Mouse (Mus musculus) limb, embryonic 14.5 days (tissue): Measurements from ENCODE around the gene Khsrp. TPM values are rescaled to one million over a fixed set of nuclear protein-coding genes. Genes with fewer than 3 reads are reported as not detected.
"Not testable (repeated sequence)": the region's sequence is repeated elsewhere in the genome, so short reads cannot be mapped to it uniquely, and the experiment has no call there.

Experiments
- ATAC-seq: fragments of 200-750 bp; cut with Nextera tagmentation; 2 replicates; pipeline ENCODE4 v1.8.0; 2017; ENCODE audit warnings: low read depth, moderate number of reproducible peaks, moderate TSS enrichment; ENCODE audit not compliant: low FRiP score
- DNase-seq: peaks from one replicate; pipeline ENCODE4 v3.0.0-alpha.2; 2015; ENCODE audit warnings: low spot score
- H3K27ac ChIP-seq: fragments of 300-500 bp; sonication (generic); replicated peaks from 2 replicates; pipeline ENCODE4 v1.5.1; 2014; ENCODE audit warnings: low read depth, mild to moderate bottlenecking, low read length, moderate library complexity, mixed read lengths
- H3K27me3 ChIP-seq: fragments of 300-500 bp; sonication (generic); 2 replicates; pipeline ENCODE4 v1.6.1; 2014; ENCODE audit warnings: low read length, mixed read lengths; ENCODE audit not compliant: control insufficient read depth, insufficient read depth
- H3K36me3 ChIP-seq: fragments of 300-500 bp; sonication (generic); 2 replicates; pipeline ENCODE4 v1.6.1; 2014; ENCODE audit warnings: mild to moderate bottlenecking, low read length, moderate library complexity, mixed read lengths; ENCODE audit not compliant: control insufficient read depth, insufficient read depth
- H3K4me1 ChIP-seq: fragments of 300-500 bp; sonication (generic); 2 replicates; pipeline ENCODE4 v1.6.1; 2014; ENCODE audit warnings: antibody characterized with exemption, low read length, mixed read lengths; ENCODE audit not compliant: control insufficient read depth, insufficient read depth
- H3K4me2 ChIP-seq: fragments of 300-500 bp; sonication (generic); replicated peaks from 2 replicates; pipeline ENCODE4 v1.6.1; 2014; ENCODE audit warnings: low read depth, mild to moderate bottlenecking, low read length, moderate library complexity; ENCODE audit not compliant: severe bottlenecking
- H3K4me3 ChIP-seq: fragments of 300-500 bp; sonication (generic); replicated peaks from 2 replicates; pipeline ENCODE4 v1.5.1; 2014; ENCODE audit warnings: low read length
- H3K9ac ChIP-seq: fragments of 300-500 bp; sonication (generic); 2 replicates; pipeline ENCODE4 v1.6.1; 2014; ENCODE audit warnings: mild to moderate bottlenecking, low read depth, low read length, moderate library complexity; ENCODE audit not compliant: severe bottlenecking
- H3K9me3 ChIP-seq: fragments of 300-500 bp; sonication (generic); 2 replicates; pipeline ENCODE4 v1.6.1; 2016; ENCODE audit warnings: low read length; ENCODE audit not compliant: control insufficient read depth
- POLR2A ChIP-seq: fragments of 200-500 bp; IDR thresholded peaks from 2 replicates; pipeline ENCODE4 v1.8.0; 2012; ENCODE audit warnings: inconsistent platforms, mild to moderate bottlenecking, moderate library complexity, borderline replicate concordance; ENCODE audit not compliant: insufficient read depth, insufficient read length; ENCODE audit errors: extremely low read depth
- WGBS: fragments of 180-500 bp; shearing (Covaris S2); extraction: QIAGEN DNeasy Blood & Tissue Kit; methylation state at CpG from one replicate; pipeline ENCODE4 v1.1.7; 2014; 5-methylcytosine and 5-hydroxymethylcytosine counted together
- polyA plus RNA-seq, 2 experiments: library from polyadenylated mRNA; depleted of rRNA in 1 of 2; stranded (reverse) in 1 of 2; unstranded in 1 of 2; fragments of >200 nt; fragmentation: Nextera tagmentation in 1 of 2; extraction: Ambion mirVana in 1 of 2; gene quantifications; 2 replicates each; pipeline versions ENCODE4 v1.2.1 to v1.2.3; 2012 to 2014

Gene Khsrp
- polyA plus RNA-seq, 2 experiments = 49.5 to 115 TPM

GRCm38 (mm10) chr17:57061069-57061468 lies 29.7 kb upstream of the Khsrp start:
- no peaks in the 10 kb centered on the region for H3K9me3 ChIP-seq
- peaks cover 33% of the 10 kb centered on the region for H3K27me3 ChIP-seq
- no peak overlapping the region for H3K9ac ChIP-seq
- WGBS = 48% methylated on average over 10 of the region's 10 CpGs
- peak overlapping the region; percentile 83 for H3K4me2 ChIP-seq
- no peak for ATAC-seq
- no peaks in the 10 kb centered on the region for H3K36me3 ChIP-seq
- H3K27ac ChIP-seq = no peak overlapping the region
- no peak for DNase-seq
- peak overlapping the region; percentile 77; the same call in 1 of the 2 replicates for H3K4me3 ChIP-seq
- 0 out of 2 replicates have a peak, but pooled peaks cover 10% of the 10 kb centered on the region for H3K4me1 ChIP-seq
- TF ChIP-seq POLR2A = no peak

GRCm38 (mm10) chr17:57060231-57060801 lies 29.0 kb upstream of the Khsrp start:
- DNase-seq (peak; percentile 96), ATAC-seq (peak; percentile 93)
- no peak for TF ChIP-seq POLR2A
- peaks cover 33% of the 10 kb centered on the region for H3K27me3 ChIP-seq
- no peaks in the 10 kb centered on the region for H3K36me3 ChIP-seq
- H3K9ac ChIP-seq = 0 out of 2 replicates have a peak overlapping the region, but pooled peaks have one; percentile 22
- peak overlapping the region; percentile 77 for H3K4me3 ChIP-seq
- H3K4me2 ChIP-seq = peak overlapping the region; percentile 83
- WGBS = under 1% methylated on average over 44 of the region's 44 CpGs
- no peak overlapping the region for H3K27ac ChIP-seq
- H3K4me1 ChIP-seq = 0 out of 2 replicates have a peak, but pooled peaks cover 10% of the 10 kb centered on the region
- no peaks in the 10 kb centered on the region for H3K9me3 ChIP-seq

- H3K9me3 ChIP-seq = no peaks in the 10 kb centered on the region
- no peak within 1 kb of the TSS for H3K27ac ChIP-seq
- peak; percentile 83 for ATAC-seq
- H3K4me1 ChIP-seq = 0 out of 2 replicates have a peak, but pooled peaks cover 10% of the 10 kb centered on the region
- H3K4me3 ChIP-seq = peak within 1 kb of the TSS; percentile 77
- peak within 1 kb of the TSS; percentile 70 for H3K9ac ChIP-seq
- H3K36me3 ChIP-seq = no peaks in the 10 kb centered on the region
- no peak for TF ChIP-seq POLR2A
- peak; percentile 80 for DNase-seq
- H3K4me2 ChIP-seq = peak within 1 kb of the TSS; percentile 83
- H3K27me3 ChIP-seq = peaks cover 27% of the 10 kb centered on the region
- WGBS = 1% methylated on average over 16 of the region's 45 CpGs
Observed at GRCm38 (mm10) chr17:57059486-57059977, 28.2 kb upstream of the Khsrp start, which contains the start of gene Slc25a23. Slc25a23 (minus strand) TSS chr17:57059863.

GRCm38 (mm10) chr17:57058891-57059485 lies 27.7 kb upstream of the Khsrp start, which contains the start of gene Crb3:
Crb3 (plus strand) TSS chr17:57059105.
- WGBS = 2% methylated on average over 3 of the region's 22 CpGs
- TF ChIP-seq POLR2A = no peak
- Histone ChIP-seq H3K4me3 (peak within 1 kb of the TSS; percentile 77), H3K9me3 (no peaks in the 10 kb centered on the region), H3K9ac (peak within 1 kb of the TSS; percentile 70), H3K4me1 (0 out of 2 replicates have a peak, but pooled peaks cover 10% of the 10 kb centered on the region), H3K27me3 (peaks cover 27% of the 10 kb centered on the region), H3K4me2 (peak within 1 kb of the TSS; percentile 83), H3K36me3 (no peaks in the 10 kb centered on the region), H3K27ac (no peak within 1 kb of the TSS)
- no peak for ATAC-seq
- DNase-seq = no peak

- no peaks in the 10 kb centered on the region for H3K9me3 ChIP-seq
- 90% methylated on average over 3 of the region's 3 CpGs for WGBS
- H3K27me3 ChIP-seq = peaks cover 4% of the 10 kb centered on the region
- no peak for TF ChIP-seq POLR2A
- no peak overlapping the region for H3K4me3 ChIP-seq
- H3K9ac ChIP-seq = no peak overlapping the region
- no peak overlapping the region for H3K4me2 ChIP-seq
- no peak for ATAC-seq
- DNase-seq = no peak
- 0 out of 2 replicates have a peak, but pooled peaks cover 9% of the 10 kb centered on the region for H3K36me3 ChIP-seq
- H3K27ac ChIP-seq = no peak overlapping the region
- H3K4me1 ChIP-seq = 0 out of 2 replicates have a peak, but pooled peaks cover 7% of the 10 kb centered on the region
Observed at GRCm38 (mm10) chr17:57056246-57056645, 24.9 kb upstream of the Khsrp start.

GRCm38 (mm10) chr17:57051679-57052078 lies 20.4 kb upstream of the Khsrp start:
- not testable (repeated sequence) for H3K4me1 ChIP-seq, H3K4me2 ChIP-seq, ATAC-seq, H3K9ac ChIP-seq, DNase-seq, H3K27ac ChIP-seq, H3K27me3 ChIP-seq, H3K9me3 ChIP-seq, H3K36me3 ChIP-seq, H3K4me3 ChIP-seq
- 88% methylated on average over 3 of the region's 4 CpGs for WGBS
